Comparison of ENCODE assay signal across 10 mouse cellular contexts in the genomic region with DNA sequence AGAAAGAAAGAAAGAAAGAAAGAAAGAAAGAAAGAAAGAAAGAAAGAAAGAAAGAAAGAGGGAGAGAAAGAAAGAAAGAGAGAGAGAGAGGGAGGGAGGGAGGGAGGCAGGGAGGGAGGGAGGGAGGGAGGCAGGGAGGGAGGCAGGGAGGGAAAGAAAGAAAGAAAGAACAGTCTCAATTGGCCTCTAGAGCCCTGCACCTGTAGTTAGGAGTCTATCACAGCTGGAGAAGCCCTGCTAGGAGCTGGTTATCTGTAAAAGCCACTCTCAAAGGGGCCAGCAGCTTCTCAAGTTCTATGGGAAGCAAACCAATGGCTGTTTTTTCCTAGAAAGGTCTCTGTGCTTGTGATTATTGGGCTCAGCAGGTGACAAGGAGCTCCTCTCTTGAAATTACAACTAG. TPM values are rescaled to one million over a fixed set of nuclear protein-coding genes. Genes with fewer than 3 reads are reported as not detected.
A peak's percentile ranks its signal among the peaks of the same experiment; 100 is the strongest.
ATAC-seq and TF ChIP-seq lines count a peak whose summit lies in the region.
"Not testable (repeated sequence)": the region's sequence is repeated elsewhere in the genome, so short reads cannot be mapped to it uniquely, and the experiment has no call there.
"Had no signal": no experiment of that assay in that cellular context is flagged by ENCODE, and none has a peak within 500 bp of the region (broad histone marks: within the 10 kb centered on the region; RNA-seq: fewer than 3 reads in every experiment).

No protein-coding gene starts in this region.

- H3K4me2 ChIP-seq in intestine, embryonic 15.5 days (replicated peaks); intestine, embryonic 16.5 days (ENCODE audit: low read depth, low read length); intestine, postnatal 0 days (replicated peaks; ENCODE audit: low read depth): not testable (repeated sequence)

- not testable (repeated sequence) for TF ChIP-seq CTCF in intestine, postnatal 0 days (IDR thresholded peaks at IDR 0.05; ENCODE audit: low read depth)

- not testable (repeated sequence) for H3K4me3 ChIP-seq in intestine, embryonic 15.5 days (replicated peaks); intestine, embryonic 16.5 days (ENCODE audit: low read length); intestine, postnatal 0 days (ENCODE audit: low read depth, low read length)

- H3K9me3 ChIP-seq in intestine, embryonic 15.5 days; intestine, embryonic 16.5 days (ENCODE audit: control insufficient read depth, low read length); intestine, postnatal 0 days (ENCODE audit: control insufficient read depth): not testable (repeated sequence)

- not testable (repeated sequence) for H3K9ac ChIP-seq in intestine, embryonic 15.5 days; intestine, embryonic 16.5 days (ENCODE audit: low read depth, low read length); intestine, postnatal 0 days (ENCODE audit: low read depth, low read length)

- H3K27me3 ChIP-seq in intestine, embryonic 15.5 days (replicated peaks); intestine, embryonic 16.5 days (replicated peaks; ENCODE audit: control insufficient read depth, insufficient read depth, low read length); intestine, postnatal 0 days (replicated peaks; ENCODE audit: control insufficient read depth, insufficient read depth, low read length): not testable (repeated sequence)

- H3K27ac ChIP-seq in intestine, embryonic 15.5 days; intestine, embryonic 16.5 days (ENCODE audit: low read length); intestine, postnatal 0 days (ENCODE audit: low read depth, low read length): not testable (repeated sequence)

- H3K4me1 ChIP-seq in intestine, embryonic 15.5 days (replicated peaks); intestine, embryonic 16.5 days (ENCODE audit: control insufficient read depth, insufficient read depth, low read length); intestine, postnatal 0 days (replicated peaks; ENCODE audit: control insufficient read depth, insufficient read depth, low read length): not testable (repeated sequence)

- peak; percentile 82 for ATAC-seq in intestine, embryonic 15.5 days
- peak; percentile 87 for ATAC-seq in intestine, embryonic 16.5 days
- peak; percentile 67; the same call in 1 of the 2 replicates for ATAC-seq in intestine, postnatal 0 days

- H3K36me3 ChIP-seq in intestine, embryonic 15.5 days; intestine, embryonic 16.5 days (ENCODE audit: control insufficient read depth, insufficient read depth, low read length); intestine, postnatal 0 days (ENCODE audit: control insufficient read depth, insufficient read depth): not testable (repeated sequence)

RNA-seq across cellular contexts. Expression of a gene that starts 19.2 kb away (rescaled TPM):
- polyA plus RNA-seq in intestine, embryonic 15.5 days (2015; fragmentation: Nextera tagmentation; extraction: Ambion mirVana) = not detected in 2 replicates
- 0.04 and 0.11 TPM in 2 replicates for polyA plus RNA-seq in intestine, embryonic 16.5 days (2015; fragmentation: Nextera tagmentation; extraction: Ambion mirVana)
- 0.04 TPM in 1 of 2 replicates, not detected in the other for polyA plus RNA-seq in intestine, postnatal 0 days (2015; fragmentation: Nextera tagmentation; extraction: Ambion mirVana)
- polyA plus RNA-seq: activated CD4-positive, CD25-positive, alpha-beta regulatory T cell, adult 4 months; adrenal gland, adult 2 months; C2C12; CD4-positive, CD25-positive, alpha-beta regulatory T cell, adult 4 months; G1E; Patski had no signal

RNA-seq across cellular contexts. Expression of a gene that starts 28.9 kb away (rescaled TPM):
- not detected in 2 replicates for polyA plus RNA-seq in intestine, embryonic 15.5 days (2015; fragmentation: Nextera tagmentation; extraction: Ambion mirVana)
- polyA plus RNA-seq in intestine, embryonic 16.5 days (2015; fragmentation: Nextera tagmentation; extraction: Ambion mirVana) = not detected in 2 replicates
- polyA plus RNA-seq in intestine, postnatal 0 days (2015; fragmentation: Nextera tagmentation; extraction: Ambion mirVana) = not detected in 2 replicates
- polyA plus RNA-seq: activated CD4-positive, CD25-positive, alpha-beta regulatory T cell, adult 4 months; adrenal gland, adult 2 months; brain, embryonic 14.5 days; C2C12; CD4-positive, CD25-positive, alpha-beta regulatory T cell, adult 4 months; G1E; Patski had no signal

RNA-seq across cellular contexts. Expression of a gene that starts 54.3 kb away (rescaled TPM):
- polyA plus RNA-seq in intestine, embryonic 15.5 days (2015; fragmentation: Nextera tagmentation; extraction: Ambion mirVana) = not detected in 2 replicates
- polyA plus RNA-seq in intestine, embryonic 16.5 days (2015; fragmentation: Nextera tagmentation; extraction: Ambion mirVana) = not detected in 2 replicates
- not detected in 2 replicates for polyA plus RNA-seq in intestine, postnatal 0 days (2015; fragmentation: Nextera tagmentation; extraction: Ambion mirVana)
- polyA plus RNA-seq: activated CD4-positive, CD25-positive, alpha-beta regulatory T cell, adult 4 months; adrenal gland, adult 2 months; C2C12; CD4-positive, CD25-positive, alpha-beta regulatory T cell, adult 4 months; G1E; Patski had no signal
